Mouse (Mus musculus) small intestine, adult 2 months (tissue): ENCODE results near the gene Mylpf. TPM values are rescaled to one million over a fixed set of nuclear protein-coding genes. Genes with fewer than 3 reads are reported as not detected.
"Not testable (repeated sequence)": the region's sequence is repeated elsewhere in the genome, so short reads cannot be mapped to it uniquely, and the experiment has no call there.

Experiments used
- H3K27ac ChIP-seq: fragments of 200-500 bp; 2 replicates; pipeline ENCODE4 v1.5.1; 2012; ENCODE audit warnings: low read depth, low read length, control low read depth, inconsistent platforms; ENCODE audit not compliant: insufficient read depth
- H3K27me3 ChIP-seq: fragments of 200-500 bp; 2 replicates; pipeline ENCODE4 v1.6.1; 2012; ENCODE audit warnings: mild to moderate bottlenecking, moderate library complexity, low read length, inconsistent platforms; ENCODE audit not compliant: control insufficient read depth, insufficient read depth
- H3K36me3 ChIP-seq: fragments of 200-500 bp; 2 replicates; pipeline ENCODE4 v1.6.1; 2012; ENCODE audit warnings: mild to moderate bottlenecking, low read length, control low read depth, inconsistent platforms; ENCODE audit not compliant: control insufficient read depth, insufficient read depth
- H3K4me1 ChIP-seq: fragments of 200-500 bp; 2 replicates; pipeline ENCODE4 v1.6.1; 2012; ENCODE audit warnings: low read length, inconsistent platforms, mixed read lengths; ENCODE audit not compliant: control insufficient read depth, insufficient read depth, insufficient read length
- H3K4me3 ChIP-seq: fragments of 200-500 bp; 2 replicates; pipeline ENCODE4 v1.5.1; 2012; ENCODE audit warnings: low read depth, mild to moderate bottlenecking, control low read depth, inconsistent platforms, low read length, moderate library complexity
- CTCF ChIP-seq: fragments of 200-500 bp; IDR thresholded peaks from 2 replicates; pipeline ENCODE4 v1.5.1; 2012; ENCODE audit warnings: low read depth, mild to moderate bottlenecking, control low read depth, inconsistent platforms, low read length, moderate library complexity, mixed read lengths; ENCODE audit not compliant: insufficient replicate concordance, insufficient read length; ENCODE audit errors: extremely low read depth
- POLR2A ChIP-seq: fragments of 200-500 bp; IDR thresholded peaks from 2 replicates; pipeline ENCODE4 v1.6.1; 2012; ENCODE audit warnings: low read depth, mild to moderate bottlenecking, control low read depth, inconsistent platforms, low read length, moderate library complexity
- WGBS: fragments of 180-500 bp; shearing (Covaris S2); methylation state at CpG from one replicate; pipeline ENCODE4 v1.1.7; 2018; 5-methylcytosine and 5-hydroxymethylcytosine counted together
- polyA plus RNA-seq: library from polyadenylated mRNA; depleted of rRNA; stranded (reverse); fragments of >200 nt; gene quantifications from 2 replicates; pipeline ENCODE4 v1.2.3, GENCODE M21; 2012

The Mylpf gene
- polyA plus RNA-seq, 1 experiment = 1.3 TPM

- 45% methylated on average over 2 of the region's 2 CpGs for WGBS
- Histone ChIP-seq H3K4me1 (peaks cover 7% of the 10 kb centered on the region; the same call in 1 of the 2 replicates), H3K27me3 (no peaks in the 10 kb centered on the region), H3K36me3 (no peaks in the 10 kb centered on the region), H3K27ac (no peak overlapping the region), H3K4me3 (no peak overlapping the region)
- TF ChIP-seq POLR2A (no peak), CTCF (no peak)
Observed at GRCm38 (mm10) chr7:127180783-127181182, 27.9 kb upstream of the Mylpf start.

- H3K4me1 ChIP-seq, H3K27ac ChIP-seq, H3K4me3 ChIP-seq, H3K27me3 ChIP-seq, H3K36me3 ChIP-seq: not testable (repeated sequence)
- WGBS = 57% methylated on average over 3 of the region's 3 CpGs
Observed at GRCm38 (mm10) chr7:127181724-127182123, 27.0 kb upstream of the Mylpf start.

- TF ChIP-seq CTCF (no peak), POLR2A (no peak)
- no peak overlapping the region for H3K4me3 ChIP-seq
- H3K27me3 ChIP-seq = no peaks in the 10 kb centered on the region
- H3K36me3 ChIP-seq = no peaks in the 10 kb centered on the region
- 24% methylated on average over 8 of the region's 8 CpGs for WGBS
- H3K27ac ChIP-seq = no peak overlapping the region
- H3K4me1 ChIP-seq = peaks cover 3% of the 10 kb centered on the region; the same call in 1 of the 2 replicates
Observed at GRCm38 (mm10) chr7:127183345-127183744, 25.3 kb upstream of the Mylpf start.

- WGBS = 39% methylated on average over 6 of the region's 6 CpGs
- Histone ChIP-seq H3K4me3 (no peak overlapping the region), H3K27ac (peak overlapping the region; percentile 41; the same call in 1 of the 2 replicates), H3K36me3 (no peaks in the 10 kb centered on the region), H3K27me3 (no peaks in the 10 kb centered on the region), H3K4me1 (peaks cover 3% of the 10 kb centered on the region; the same call in 1 of the 2 replicates)
- TF ChIP-seq POLR2A (no peak), CTCF (peak; percentile 57; the same call in 1 of the 2 replicates)
Observed at GRCm38 (mm10) chr7:127183828-127184227, 24.9 kb upstream of the Mylpf start.

- no peaks in the 10 kb centered on the region for H3K27me3 ChIP-seq
- 31% methylated on average over 1 of the region's 1 CpGs for WGBS
- TF ChIP-seq CTCF (no peak), POLR2A (no peak)
- peaks cover 5% of the 10 kb centered on the region; the same call in 1 of the 2 replicates for H3K4me1 ChIP-seq
- H3K27ac ChIP-seq = peak overlapping the region; percentile 41; the same call in 1 of the 2 replicates
- no peak overlapping the region for H3K4me3 ChIP-seq
- H3K36me3 ChIP-seq = no peaks in the 10 kb centered on the region
Observed at GRCm38 (mm10) chr7:127184720-127185119, 24.0 kb upstream of the Mylpf start.

- TF ChIP-seq POLR2A (no peak), CTCF (peak; percentile 37; the same call in 1 of the 2 replicates)
Observed at GRCm38 (mm10) chr7:127185601-127186000, 23.1 kb upstream of the Mylpf start.

GRCm38 (mm10) chr7:127187351-127187750, 21.3 kb upstream of the Mylpf start:
- Histone ChIP-seq H3K27ac (no peak overlapping the region), H3K4me1 (peaks cover 5% of the 10 kb centered on the region; the same call in 1 of the 2 replicates), H3K27me3 (no peaks in the 10 kb centered on the region), H3K4me3 (no peak overlapping the region), H3K36me3 (peaks cover 10% of the 10 kb centered on the region)
- TF ChIP-seq POLR2A (no peak), CTCF (no peak)
- 79% methylated on average over 10 of the region's 10 CpGs for WGBS

More at GRCm38 (mm10) chr7:127185601-127186000, 23.1 kb upstream of the Mylpf start:
- Histone ChIP-seq H3K4me1 (peaks cover 5% of the 10 kb centered on the region; the same call in 1 of the 2 replicates), H3K27me3 (no peaks in the 10 kb centered on the region), H3K4me3 (no peak overlapping the region), H3K36me3 (no peaks in the 10 kb centered on the region), H3K27ac (no peak overlapping the region)
- WGBS = 70% methylated on average over 3 of the region's 3 CpGs
